Mouse (Mus musculus): ENCODE data around the gene Lrrc72. TPM values are rescaled to one million over a fixed set of nuclear protein-coding genes. Genes with fewer than 3 reads are reported as not detected.

Lrrc72 gene
- total and polyA plus RNA-seq, 3 experiments, result not detected

- Histone ChIP-seq H3K9me3 (replicated peaks; ENCODE audit: low read length) (no peaks in the 10 kb centered on the region), H3K4me1 (ENCODE audit: control insufficient read depth in 1 of 2, insufficient read depth in 2 of 2) (no peaks in the 10 kb centered on the region), H3K27ac (ENCODE audit: insufficient read depth, low read depth) (no peak overlapping the region), H3K79me2 (replicated peaks; ENCODE audit: control insufficient read depth, extremely low read depth, insufficient read depth, poor library complexity, severe bottlenecking) (no peaks in the 10 kb centered on the region), H3K36me3 (replicated peaks in 1 of 2; ENCODE audit: control insufficient read depth in 1 of 2, insufficient read depth in 1 of 2, low read length in 1 of 2) (no peaks in the 10 kb centered on the region), H3K4me3 (replicated peaks in 1 of 3; ENCODE audit: low read depth in 2 of 3, low read length in 2 of 3, poor library complexity in 1 of 3) (no peak overlapping the region), H3K4me2 (ENCODE audit: insufficient read depth, low read depth, poor library complexity, severe bottlenecking) (no peak overlapping the region), H3K27me3 (replicated peaks) (no peaks in the 10 kb centered on the region), H3K9ac (ENCODE audit: insufficient read depth, low read depth) (no peak overlapping the region)
- in situ Hi-C loops (cut with MboI; ENCODE audit: low pct_ligation_motif_present, low pct_unique_long_range_greater_than_20kb, low sequenced_read_pairs), result no loop called here
- DNase-seq (ENCODE audit: extremely low read depth), result no peak
- TF ChIP-seq CHD2 (IDR thresholded peaks at IDR 0.05; ENCODE audit: low read length), result no peak
- TF ChIP-seq JUND (conservative IDR thresholded peaks at IDR 0.05; ENCODE audit: low read depth, low read length), result no peak
- TF ChIP-seq MXI1 (IDR thresholded peaks at IDR 0.05; ENCODE audit: low read depth, low read length), result no peak
- TF ChIP-seq ELF1 (IDR thresholded peaks at IDR 0.05; ENCODE audit: low read depth, low read length), result no peak
- TF ChIP-seq NELFE (IDR thresholded peaks at IDR 0.05; ENCODE audit: low read depth, low read length), result no peak
- no peak for TF ChIP-seq CTCF (conservative IDR thresholded peaks at IDR 0.05 in 1 of 2, IDR thresholded peaks at IDR 0.05 in 1 of 2; ENCODE audit: low read depth in 2 of 2, low read length in 2 of 2)
- no peak for TF ChIP-seq E2F4 (IDR thresholded peaks at IDR 0.05; ENCODE audit: insufficient replicate concordance, low read depth, low read length)
- no peak for TF ChIP-seq TCF12 (IDR thresholded peaks at IDR 0.05; ENCODE audit: low read depth, low read length)
- TF ChIP-seq RAD21 (IDR thresholded peaks at IDR 0.05; ENCODE audit: low read depth, low read length), result no peak
- TF ChIP-seq CHD1 (IDR thresholded peaks at IDR 0.05; ENCODE audit: low read depth, low read length), result no peak
- no peak for TF ChIP-seq MYC (IDR thresholded peaks at IDR 0.05; ENCODE audit: low read depth, low read length)
- TF ChIP-seq UBTF (IDR thresholded peaks at IDR 0.05; ENCODE audit: low read depth, low read length), result no peak
- dilution Hi-C loops (cut with MboI; ENCODE audit: extremely low pct_ligation_motif_present, extremely low pct_unique_long_range_greater_than_20kb, low sequenced_read_pairs), result no loop called here
Measured at GRCm38 (mm10) chr12:36231386-36231785, 21.8 kb downstream of the Lrrc72 start.

- H3K4me2 ChIP-seq (ENCODE audit: insufficient read depth, low read depth, poor library complexity, severe bottlenecking), result no peak overlapping the region
- H3K36me3 ChIP-seq (replicated peaks in 1 of 2; ENCODE audit: control insufficient read depth in 1 of 2, insufficient read depth in 1 of 2, low read length in 1 of 2), result no peaks in the 10 kb centered on the region
- in situ Hi-C loops (cut with MboI; ENCODE audit: low pct_ligation_motif_present, low pct_unique_long_range_greater_than_20kb, low sequenced_read_pairs), result no loop called here
Measured at GRCm38 (mm10) chr12:36224392-36224791, 28.8 kb downstream of the Lrrc72 start.

More at GRCm38 (mm10) chr12:36224392-36224791, 28.8 kb downstream of the Lrrc72 start:
- no peaks in the 10 kb centered on the region for H3K27me3 ChIP-seq (replicated peaks)
- TF ChIP-seq MYC (IDR thresholded peaks at IDR 0.05; ENCODE audit: low read depth, low read length) (no peak), NRF1 (IDR thresholded peaks at IDR 0.05; ENCODE audit: low read depth, low read length) (no peak), ZC3H11A (IDR thresholded peaks at IDR 0.05; ENCODE audit: low read depth, low read length) (no peak), MAFK (IDR thresholded peaks at IDR 0.05; ENCODE audit: insufficient replicate concordance, low read length) (no peak), MXI1 (IDR thresholded peaks at IDR 0.05; ENCODE audit: low read depth, low read length) (no peak), HCFC1 (IDR thresholded peaks at IDR 0.05; ENCODE audit: low read depth, low read length) (no peak), USF1 (IDR thresholded peaks at IDR 0.05; ENCODE audit: low read depth, low read length) (no peak), ZKSCAN1 (IDR thresholded peaks at IDR 0.05; ENCODE audit: borderline replicate concordance, low read depth, low read length) (no peak), RCOR1 (conservative IDR thresholded peaks at IDR 0.05; ENCODE audit: low read depth, low read length) (no peak), CTCF (conservative IDR thresholded peaks at IDR 0.05 in 1 of 2, IDR thresholded peaks at IDR 0.05 in 1 of 2; ENCODE audit: low read depth in 2 of 2, low read length in 2 of 2) (no peak), JUND (conservative IDR thresholded peaks at IDR 0.05; ENCODE audit: low read depth, low read length) (no peak)
- DNase-seq (ENCODE audit: extremely low read depth), result no peak
- H3K4me3 ChIP-seq (replicated peaks in 1 of 3; ENCODE audit: low read depth in 2 of 3, low read length in 2 of 3, poor library complexity in 1 of 3), result no peak overlapping the region
- H3K4me1 ChIP-seq (ENCODE audit: control insufficient read depth in 1 of 2, insufficient read depth in 2 of 2), result no peaks in the 10 kb centered on the region; a peak in 1 of 4 replicates
- H3K79me2 ChIP-seq (replicated peaks; ENCODE audit: control insufficient read depth, extremely low read depth, insufficient read depth, poor library complexity, severe bottlenecking), result no peaks in the 10 kb centered on the region
- no peak overlapping the region for H3K9ac ChIP-seq (ENCODE audit: insufficient read depth, low read depth)
- no peak overlapping the region for H3K27ac ChIP-seq (ENCODE audit: insufficient read depth, low read depth)
- H3K9me3 ChIP-seq (replicated peaks; ENCODE audit: low read length), result no peaks in the 10 kb centered on the region
- dilution Hi-C loops (cut with MboI; ENCODE audit: extremely low pct_ligation_motif_present, extremely low pct_unique_long_range_greater_than_20kb, low sequenced_read_pairs), result no loop called here
